Mouse (Mus musculus) testis, adult 2 months (tissue): ENCODE results near the gene Cacnb2. TPM values are rescaled to one million over a fixed set of nuclear protein-coding genes. Genes with fewer than 3 reads are reported as not detected.

Source experiments
- H3K27ac ChIP-seq: fragments of 200-500 bp; 2 replicates; pipeline ENCODE4 v1.5.1; 2012; ENCODE audit warnings: low read depth, low read length; ENCODE audit not compliant: control insufficient read depth, insufficient read depth
- H3K27me3 ChIP-seq: fragments of 200-500 bp; 2 replicates; pipeline ENCODE4 v1.6.1; 2012; ENCODE audit warnings: mild to moderate bottlenecking, low read length, moderate library complexity; ENCODE audit not compliant: control insufficient read depth, insufficient read depth
- H3K36me3 ChIP-seq: fragments of 200-500 bp; 2 replicates; pipeline ENCODE4 v1.6.1; 2012; ENCODE audit warnings: mild to moderate bottlenecking, low read length; ENCODE audit not compliant: control insufficient read depth, insufficient read depth
- H3K4me1 ChIP-seq: fragments of 200-500 bp; 2 replicates; pipeline ENCODE4 v1.6.1; 2012; ENCODE audit warnings: low read length; ENCODE audit not compliant: control insufficient read depth, insufficient read depth
- H3K4me3 ChIP-seq: fragments of 200-500 bp; 2 replicates; pipeline ENCODE4 v1.5.1; 2012; ENCODE audit warnings: low read depth, mild to moderate bottlenecking, low read length, moderate library complexity, mixed read lengths; ENCODE audit not compliant: control insufficient read depth
- CTCF ChIP-seq: fragments of 200-500 bp; IDR thresholded peaks from 2 replicates; pipeline ENCODE4 v1.5.1; 2012; ENCODE audit warnings: low read depth, mild to moderate bottlenecking, inconsistent platforms, low read length, moderate library complexity; ENCODE audit not compliant: control insufficient read depth, insufficient read depth, insufficient replicate concordance
- POLR2A ChIP-seq: fragments of 200-500 bp; IDR thresholded peaks from 2 replicates; pipeline ENCODE4 v1.6.1; 2012; ENCODE audit warnings: low read depth, mild to moderate bottlenecking, inconsistent platforms, low read length, moderate library complexity; ENCODE audit not compliant: control insufficient read depth
- polyA plus RNA-seq: library from polyadenylated mRNA; depleted of rRNA; stranded (reverse); fragments of >200 nt; gene quantifications from 2 replicates; pipeline ENCODE4 v1.2.3, GENCODE M21; 2012; rRNA removed

Cacnb2 gene
- 0.52 and 0.75 TPM in 2 replicates for polyA plus RNA-seq

DNA sequence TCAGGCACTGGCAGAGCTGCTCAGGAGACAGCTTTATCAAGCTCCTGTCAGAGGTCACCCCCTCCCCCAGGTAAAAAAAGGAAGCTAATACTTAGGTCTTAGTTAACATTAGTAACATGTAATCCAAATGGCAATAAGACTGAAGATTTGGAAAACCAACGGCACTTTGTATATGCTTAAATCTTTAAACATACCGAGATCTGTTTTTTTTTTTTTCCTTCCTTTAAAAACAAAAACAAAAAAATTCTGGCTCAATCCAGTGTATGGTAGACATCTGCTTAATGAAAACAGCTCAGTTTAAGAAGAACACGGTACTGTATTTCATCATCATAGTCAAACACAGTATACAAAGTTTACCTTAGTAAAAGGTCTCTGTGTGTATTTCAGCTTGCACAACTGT lies at the start of gene Cacnb2:
Gene Cacnb2 (plus strand): TSS at position 301 of the 400 bp plus-strand sequence.
- no peaks in the 10 kb centered on the region for H3K36me3 ChIP-seq
- H3K27me3 ChIP-seq = no peaks in the 10 kb centered on the region
- TF ChIP-seq CTCF (no peak), POLR2A (no peak)
- peak within 1 kb of the TSS; percentile 71 for H3K4me3 ChIP-seq
- peaks cover 9% of the 10 kb centered on the region for H3K4me1 ChIP-seq
- H3K27ac ChIP-seq = 0 out of 2 replicates have a peak within 1 kb of the TSS, but pooled peaks have one; percentile 21

- TF ChIP-seq CTCF (no peak), POLR2A (no peak)
- no peaks in the 10 kb centered on the region for H3K36me3 ChIP-seq
- H3K27ac ChIP-seq = no peak overlapping the region
- H3K4me1 ChIP-seq = no peaks in the 10 kb centered on the region
- H3K4me3 ChIP-seq = no peak overlapping the region
- no peaks in the 10 kb centered on the region for H3K27me3 ChIP-seq
Observed at GRCm38 (mm10) chr2:14568020-14568419, 34.9 kb upstream of the Cacnb2 start.

DNA sequence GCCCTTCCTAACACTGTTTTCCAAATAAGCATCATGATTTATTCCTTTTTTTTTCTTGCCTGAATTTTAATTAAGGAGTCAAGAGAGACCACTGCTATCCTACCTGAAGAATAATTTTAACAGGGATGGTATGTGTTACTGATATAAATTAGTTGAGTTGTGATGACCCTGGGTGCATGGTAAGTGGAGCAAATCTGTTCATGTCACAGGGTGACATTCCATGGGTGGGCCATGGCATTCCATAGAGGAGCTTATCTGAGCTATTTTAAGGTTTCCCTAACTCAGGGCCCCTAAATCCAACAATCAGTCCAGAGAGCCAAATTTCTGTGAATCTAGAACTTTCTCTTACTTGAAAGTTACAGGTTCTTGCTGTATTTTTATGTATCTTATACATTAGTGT lies 31.6 kb upstream of the Cacnb2 start:
- TF ChIP-seq POLR2A (no peak), CTCF (no peak)
- Histone ChIP-seq H3K27me3 (no peaks in the 10 kb centered on the region), H3K36me3 (no peaks in the 10 kb centered on the region), H3K27ac (no peak overlapping the region), H3K4me1 (no peaks in the 10 kb centered on the region), H3K4me3 (no peak overlapping the region)

GRCm38 (mm10) chr2:14589541-14589940 lies 13.3 kb upstream of the Cacnb2 start:
- Histone ChIP-seq H3K27me3 (no peaks in the 10 kb centered on the region), H3K4me1 (no peaks in the 10 kb centered on the region), H3K36me3 (no peaks in the 10 kb centered on the region), H3K27ac (no peak overlapping the region), H3K4me3 (no peak overlapping the region)
- no peak for TF ChIP-seq POLR2A
- no peak for TF ChIP-seq CTCF

- no peak overlapping the region for H3K4me3 ChIP-seq
Observed at GRCm38 (mm10) chr2:14597909-14598563, 4.9 kb upstream of the Cacnb2 start.

GRCm38 (mm10) chr2:14603784-14604781 lies 1.2 kb downstream of the Cacnb2 start:
- TF ChIP-seq CTCF (no peak), POLR2A (no peak)
- H3K27ac ChIP-seq = 0 out of 2 replicates have a peak overlapping the region, but pooled peaks have one; percentile 21
- H3K27me3 ChIP-seq = no peaks in the 10 kb centered on the region
- peak overlapping the region; percentile 71 for H3K4me3 ChIP-seq
- H3K36me3 ChIP-seq = no peaks in the 10 kb centered on the region
- H3K4me1 ChIP-seq = peaks cover 9% of the 10 kb centered on the region

More at GRCm38 (mm10) chr2:14597909-14598563, 4.9 kb upstream of the Cacnb2 start:
- Histone ChIP-seq H3K36me3 (no peaks in the 10 kb centered on the region), H3K27ac (no peak overlapping the region), H3K4me1 (no peaks in the 10 kb centered on the region), H3K27me3 (no peaks in the 10 kb centered on the region)
- TF ChIP-seq CTCF (no peak), POLR2A (no peak)

DNA sequence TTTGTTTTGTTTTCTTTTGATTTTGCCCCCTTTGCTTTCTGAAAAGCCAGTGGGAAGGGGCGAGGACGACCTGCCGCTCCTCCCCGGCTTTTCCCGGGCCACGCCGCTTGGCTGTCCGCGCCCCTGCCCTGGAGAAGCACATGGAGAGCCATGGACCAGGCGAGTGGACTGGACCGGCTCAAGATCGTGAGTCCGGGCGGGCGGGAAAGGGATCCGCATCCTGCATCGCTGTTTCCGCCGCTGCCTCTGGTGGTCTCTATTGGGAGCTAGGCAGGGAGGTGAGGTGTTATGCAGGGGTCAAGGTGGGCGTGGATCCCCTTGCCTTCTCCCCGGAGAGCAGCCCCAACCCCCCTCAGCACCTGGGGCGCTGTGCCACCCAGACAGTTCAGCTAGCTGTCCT lies 1.9 kb downstream of the Cacnb2 start:
- H3K4me1 ChIP-seq = peaks cover 9% of the 10 kb centered on the region
- H3K36me3 ChIP-seq = no peaks in the 10 kb centered on the region
- no peaks in the 10 kb centered on the region for H3K27me3 ChIP-seq
- H3K4me3 ChIP-seq = peak overlapping the region; percentile 48
- TF ChIP-seq POLR2A (no peak), CTCF (no peak)
- no peak overlapping the region; the same call in 1 of the 2 replicates for H3K27ac ChIP-seq
